Mouse (Mus musculus) olfactory bulb, adult 2 months (tissue): ENCODE measurements around the gene Nkx6-2.

ENCODE experiments used
- CTCF ChIP-seq: fragments of 200-500 bp; IDR thresholded peaks from 2 replicates; pipeline ENCODE4 v1.5.1; 2012; ENCODE audit warnings: low read depth, mild to moderate bottlenecking, low read length, moderate library complexity; ENCODE audit not compliant: insufficient read depth
- POLR2A ChIP-seq: fragments of 200-500 bp; IDR thresholded peaks from 2 replicates; pipeline ENCODE4 v1.6.1; 2012; ENCODE audit warnings: mild to moderate bottlenecking, low read depth, low read length, moderate library complexity; ENCODE audit not compliant: insufficient read depth

- TF ChIP-seq POLR2A (no peak), CTCF (no peak)
These were observed 51.8 kb downstream of the Nkx6-2 start for GRCm38 (mm10) chr7:139530591-139531427.
